Mouse (Mus musculus): ENCODE measurements around the gene Ptges2. TPM values are rescaled to one million over a fixed set of nuclear protein-coding genes. Genes with fewer than 3 reads are reported as not detected.

The Ptges2 gene
- total RNA-seq (2023), result 7.4 to 9.9 TPM (median 9.3 TPM) in 4 replicates

GRCm38 (mm10) chr2:32395484-32395945 lies at the start of gene Ptges2:
TSS of gene Ptges2 (plus strand) at chr2:32395896.

GRCm38 (mm10) chr2:32352151-32353006 lies 43.3 kb upstream of the Ptges2 start, which contains the start of gene Ciz1:
TSS of gene Ciz1 (plus strand) at chr2:32352327.

GRCm38 (mm10) chr2:32353007-32353542 lies 42.6 kb upstream of the Ptges2 start, which contains the start of gene Dnm1:
TSS of gene Dnm1 (minus strand) at chr2:32353338.

GRCm38 (mm10) chr2:32381775-32382223 lies 13.9 kb upstream of the Ptges2 start, which contains the start of gene 1110008P14Rik:
TSS of gene 1110008P14Rik (minus strand) at chr2:32381938.

GRCm38 (mm10) chr2:32387706-32388490 lies 7.8 kb upstream of the Ptges2 start, which contains the start of gene Lcn2:
TSS of gene Lcn2 (minus strand) at chr2:32388252.

GRCm38 (mm10) chr2:32449761-32450754 lies 54.4 kb downstream of the Ptges2 start, which contains the start of gene Naif1:
TSS of gene Naif1 (plus strand) at chr2:32450457.

DNA sequence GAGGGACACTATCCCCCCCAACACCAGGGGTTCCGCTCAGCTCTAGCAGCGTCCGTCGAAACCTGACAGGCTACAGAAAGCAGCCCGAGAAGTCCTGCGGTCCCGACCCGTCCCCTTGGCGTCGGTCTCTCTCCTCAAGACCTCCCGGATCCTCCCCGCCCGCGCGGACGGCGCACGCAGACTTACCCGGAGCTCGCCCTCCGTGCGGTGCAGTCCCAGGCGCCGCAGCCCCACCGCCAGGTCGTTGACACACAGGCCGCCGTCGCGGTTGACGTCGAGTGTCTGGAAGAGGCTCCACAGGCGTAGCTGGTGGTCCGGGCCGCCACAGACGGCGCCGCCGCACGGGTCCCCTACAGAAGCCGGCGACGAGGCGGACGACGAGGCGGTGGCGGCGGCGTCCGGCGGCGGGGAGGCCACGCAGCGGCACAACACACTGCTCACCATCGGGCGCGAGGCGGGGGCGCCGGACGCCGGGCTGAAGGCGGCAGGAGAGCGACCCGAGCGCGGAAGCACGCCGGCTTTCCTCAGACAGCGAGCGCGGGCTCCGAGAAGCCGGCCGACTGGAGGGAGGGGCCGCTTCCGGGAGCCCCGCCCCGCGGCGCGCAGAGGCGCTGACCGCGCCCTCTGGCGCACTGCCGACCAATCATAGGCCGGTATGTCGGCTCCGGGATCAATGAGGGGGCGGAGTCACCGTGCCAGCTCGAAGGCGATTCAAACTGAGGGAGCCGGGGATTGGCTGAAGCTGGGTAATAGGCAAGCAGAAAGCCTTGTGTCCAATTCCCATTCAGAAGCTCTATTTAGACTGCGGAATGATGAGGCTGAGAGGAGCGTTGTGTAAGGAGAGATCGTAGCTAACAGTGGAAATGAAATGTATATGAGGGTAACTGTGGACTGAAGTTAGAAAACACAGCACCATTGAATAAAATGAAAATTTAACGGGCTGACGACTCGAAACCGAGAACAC lies 55.5 kb downstream of the Ptges2 start, which contains the start of gene Slc25a25:
Gene Slc25a25, minus strand, starts transcription at position 565 of the 964 bp plus-strand sequence.

Other genes with a start within 250 kb of the Ptges2 start
- 94.0 to 99.1 TPM (median 96.9 TPM) in 4 replicates for gene Prrc2b, start 244.8 kb upstream of the Ptges2 start, total RNA-seq (2023)
- gene Pomt1, start 159.3 kb upstream of the Ptges2 start, total RNA-seq (2023), result 16.1 to 20.4 TPM (median 18.2 TPM) in 4 replicates
- gene Uck1, start 135.7 kb upstream of the Ptges2 start, total RNA-seq (2023), result 120 to 136 TPM (median 126 TPM) in 4 replicates
- 60.2 to 74.9 TPM (median 69.9 TPM) in 4 replicates for gene Golga2, start 108.5 kb upstream of the Ptges2 start, total RNA-seq (2023)
- 75.2 to 96.3 TPM (median 76.7 TPM) in 4 replicates for gene Swi5, start 107.8 kb upstream of the Ptges2 start, total RNA-seq (2023)
- gene Ciz1, start 43.6 kb upstream of the Ptges2 start, total RNA-seq (2023), result 129 to 145 TPM (median 135 TPM) in 4 replicates
- gene Dnm1, start 42.6 kb upstream of the Ptges2 start, total RNA-seq (2023), result 0.53 TPM in 1 of 4 replicates, not detected in the others
- 45.9 to 49.6 TPM (median 48.1 TPM) in 4 replicates for gene 1110008P14Rik, start 14.0 kb upstream of the Ptges2 start, total RNA-seq (2023)
- gene Lcn2, start 7.6 kb upstream of the Ptges2 start, total RNA-seq (2023), result 1.1 to 2.4 TPM (median 2.2 TPM) in 3 of 4 replicates, not detected in the other
- gene Naif1, start 54.6 kb downstream of the Ptges2 start, total RNA-seq (2023), result 4.3 to 4.8 TPM (median 4.6 TPM) in 4 replicates
- gene Slc25a25, start 55.5 kb downstream of the Ptges2 start, total RNA-seq (2023), result 38.8 to 45.2 TPM (median 41.0 TPM) in 4 replicates
- 67.0 to 70.2 TPM (median 68.4 TPM) in 4 replicates for gene Fam102a, start 139.4 kb downstream of the Ptges2 start, total RNA-seq (2023)
- gene Dpm2, start 175.0 kb downstream of the Ptges2 start, total RNA-seq (2023), result 51.3 to 67.8 TPM (median 59.1 TPM) in 4 replicates
- 0.57 to 2.8 TPM (median 1.4 TPM) in 4 replicates for gene Pip5kl1, start 178.9 kb downstream of the Ptges2 start, total RNA-seq (2023)
- not detected in 4 replicates for gene 9430097D07Rik, start 179.8 kb downstream of the Ptges2 start, total RNA-seq (2023)
- gene St6galnac4, start 191.2 kb downstream of the Ptges2 start, total RNA-seq (2023), result 59.5 to 63.4 TPM (median 60.8 TPM) in 4 replicates
- gene St6galnac6, start 203.8 kb downstream of the Ptges2 start, total RNA-seq (2023), result 6.1 to 11.7 TPM (median 8.8 TPM) in 4 replicates
- 0.29 to 1.5 TPM (median 1.2 TPM) in 3 of 4 replicates, not detected in the other for gene Ak1, start 225.9 kb downstream of the Ptges2 start, total RNA-seq (2023)

Data from B cell, adult 62 days (primary cell).